Mouse (Mus musculus): Measurements from ENCODE around the gene Card6.

GRCm38 (mm10) chr15:5143361-5144020, 35.2 kb upstream of the Card6 start, which contains the start of gene Prkaa1:
- TF ChIP-seq CTCF (IDR thresholded peaks at IDR 0.05 in 2 of 3, conservative IDR thresholded peaks at IDR 0.05 in 1 of 3; ENCODE audit: control insufficient read depth in 1 of 3, insufficient read depth in 1 of 3, low read depth in 2 of 3, low read length in 3 of 3, poor library complexity in 1 of 3, severe bottlenecking in 1 of 3), result peak in 2 of 3 experiments; percentile 27 to 55; a peak in 4 of 6 replicates
- no peak for TF ChIP-seq MAFK (IDR thresholded peaks at IDR 0.05; ENCODE audit: borderline replicate concordance, low read depth, low read length)
- TF ChIP-seq RCOR1 (IDR thresholded peaks at IDR 0.05; ENCODE audit: low read depth, low read length), result no peak
- TF ChIP-seq GATA1 (IDR thresholded peaks at IDR 0.05; ENCODE audit: low read depth, low read length), result 0 out of 2 replicates have a peak, but pooled peaks have one; percentile 26
- no peak for TF ChIP-seq EP300 (IDR thresholded peaks at IDR 0.05; ENCODE audit: low read depth in 1 of 2, low read length in 2 of 2)
- no peak for TF ChIP-seq MYB (IDR thresholded peaks at IDR 0.05; ENCODE audit: low read depth, low read length)
- no peak for TF ChIP-seq TAL1 (IDR thresholded peaks at IDR 0.05; ENCODE audit: low read length)
- peak; percentile 67 to 75; a peak in 2 of 4 replicates for TF ChIP-seq POLR2A (IDR thresholded peaks at IDR 0.05; ENCODE audit: control insufficient read depth in 1 of 2, insufficient read depth in 1 of 2, low read depth in 1 of 2, low read length in 2 of 2, poor library complexity in 1 of 2)
- TF ChIP-seq ZMIZ1 (IDR thresholded peaks at IDR 0.05; ENCODE audit: low read depth, low read length), result no peak
- TF ChIP-seq JUND (IDR thresholded peaks at IDR 0.05; ENCODE audit: low read depth, low read length), result no peak

All from MEL (cell line).